Mouse (Mus musculus): ENCODE data around the gene Slc17a4. TPM values are rescaled to one million over a fixed set of nuclear protein-coding genes. Genes with fewer than 3 reads are reported as not detected.

Slc17a4 gene
- not detected for total RNA-seq (2022)

DNA sequence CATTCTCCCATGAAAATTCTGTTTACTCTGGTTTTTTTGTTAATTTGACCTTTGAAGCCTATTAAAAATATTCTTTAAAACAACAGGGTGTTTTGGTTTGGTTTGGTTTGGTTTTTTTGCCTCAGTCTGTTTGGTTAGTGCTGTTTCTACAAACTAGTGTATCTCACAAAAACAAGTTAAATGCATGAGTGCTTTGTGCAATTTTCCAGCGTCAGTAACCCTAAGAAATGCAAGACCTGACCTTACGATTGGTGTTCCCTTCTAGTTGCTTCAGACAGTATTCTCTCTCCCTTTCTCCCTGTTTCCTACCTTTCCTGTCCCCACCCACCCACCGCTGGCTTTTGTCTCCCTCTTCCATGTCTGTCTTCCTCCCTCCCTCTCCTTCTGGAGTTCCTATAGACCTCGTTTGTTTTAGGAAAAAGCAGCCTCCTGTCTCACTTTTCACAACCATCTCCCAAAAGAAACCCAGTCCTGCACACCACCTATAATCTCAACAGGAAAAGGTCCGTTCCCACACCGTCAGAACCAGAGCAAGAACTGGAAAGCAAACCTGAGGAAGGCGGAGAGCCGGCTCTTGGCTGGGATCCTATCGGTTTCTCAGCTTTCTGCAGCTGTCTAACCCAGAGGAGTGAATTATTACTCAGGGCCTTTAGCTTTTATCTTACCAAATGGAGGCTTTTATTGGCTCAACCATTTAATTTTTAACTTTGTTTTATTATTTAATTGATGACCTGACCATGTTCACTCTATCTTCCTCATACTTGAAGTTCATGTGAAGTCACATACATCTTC is at the start of gene Slc17a4:
Gene Slc17a4, minus strand, starts transcription at position 634 of the 792 bp plus-strand sequence.
- DNase-seq (ENCODE audit: low spot score in 2 of 2), result no peak

DNA sequence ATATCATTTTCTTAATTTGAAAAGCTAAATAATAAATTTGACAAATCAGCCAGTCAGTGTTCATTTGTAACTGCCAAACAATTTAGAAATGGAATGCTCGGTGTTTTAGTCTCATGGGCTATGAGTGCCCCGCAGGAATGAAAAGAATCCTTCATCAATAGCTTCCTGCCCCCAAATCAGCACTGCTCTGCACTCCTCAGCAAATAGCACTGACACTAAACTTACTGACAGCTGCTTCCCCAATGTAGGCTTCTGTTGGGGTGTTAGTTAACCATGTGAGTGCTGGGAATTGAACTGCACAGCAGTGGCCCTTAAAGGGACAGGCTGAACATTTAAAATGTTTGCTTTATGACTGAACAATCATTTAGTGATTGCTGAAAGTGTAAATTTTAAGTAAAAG is 45.0 kb upstream of the Slc17a4 start:
- no peak for DNase-seq (ENCODE audit: low spot score in 2 of 2)

DNA sequence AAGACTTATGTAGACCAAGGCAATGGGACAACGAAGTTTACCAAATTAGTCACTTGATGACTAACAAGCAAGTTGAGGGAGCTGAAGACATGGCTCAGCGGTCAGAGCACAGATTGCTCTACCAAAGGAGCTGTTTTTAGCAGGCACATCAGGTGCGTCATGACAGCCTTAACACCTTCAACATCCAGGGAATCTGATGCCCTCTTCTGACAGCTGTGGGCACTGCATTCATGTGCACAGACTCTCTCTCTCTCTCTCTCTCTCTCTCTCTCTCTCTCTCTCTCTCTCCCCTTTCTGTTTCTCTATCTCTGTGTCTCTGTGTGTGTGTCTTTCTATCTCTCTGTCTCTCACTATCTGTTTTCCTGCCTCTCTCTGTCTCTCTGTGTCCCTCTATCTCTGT is 36.1 kb upstream of the Slc17a4 start:
- DNase-seq (ENCODE audit: low spot score in 2 of 2), result no peak

DNA sequence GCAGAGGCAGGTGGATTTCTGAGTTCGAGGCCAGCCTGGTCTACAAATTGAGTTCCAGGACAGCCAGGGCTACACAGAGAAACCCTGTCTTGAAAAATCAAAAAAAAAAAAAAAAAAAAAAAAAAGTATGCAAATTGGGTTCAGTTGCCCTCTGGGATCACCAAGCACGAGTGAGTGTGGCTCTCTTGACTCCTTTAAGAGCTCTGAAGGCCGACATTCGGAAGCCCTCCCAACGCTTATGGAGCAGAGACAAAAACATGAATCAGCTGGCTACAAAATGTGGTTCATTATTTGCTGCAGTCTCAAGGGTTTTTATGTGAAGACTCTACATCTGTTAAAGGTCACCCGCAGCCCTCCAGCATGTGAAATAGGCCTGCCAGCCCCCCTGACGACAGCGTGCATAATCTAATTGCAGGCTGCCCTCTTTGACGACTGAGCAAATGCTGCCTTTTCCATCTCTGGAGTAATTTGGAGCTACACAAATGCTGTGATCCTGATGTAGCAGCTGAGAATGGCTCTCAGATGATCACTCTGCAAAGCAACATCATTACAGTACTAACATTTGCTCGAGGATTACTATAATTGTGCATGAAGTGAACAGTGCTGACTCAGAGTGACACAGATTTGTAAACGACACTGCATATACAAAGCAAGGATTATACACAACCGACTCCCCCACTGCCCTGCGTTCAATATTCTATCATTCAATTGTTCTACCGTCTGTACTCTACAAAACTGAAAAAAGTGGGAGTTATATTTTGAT is 34.9 kb upstream of the Slc17a4 start:
- no peak for DNase-seq (ENCODE audit: low spot score in 2 of 2)

DNA sequence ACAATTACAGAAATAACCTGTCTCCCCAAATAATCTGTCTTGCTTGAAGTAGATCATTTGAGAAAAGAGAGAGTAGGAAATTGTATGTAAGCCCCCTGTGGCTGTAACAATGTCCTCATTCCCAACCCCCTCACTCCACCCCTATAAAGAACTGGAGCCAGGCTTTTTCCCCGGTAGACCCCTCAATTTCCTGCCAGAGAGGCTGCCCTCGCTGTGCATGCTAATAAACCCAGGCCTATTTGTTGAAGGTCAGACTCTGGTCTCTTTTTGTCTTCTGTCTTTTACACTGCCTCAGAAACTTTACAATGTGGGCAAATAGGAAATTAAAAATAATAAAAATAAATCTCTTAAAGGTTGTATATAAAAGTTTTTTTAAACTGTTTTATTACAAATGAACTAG is 31.4 kb upstream of the Slc17a4 start:
- DNase-seq (ENCODE audit: low spot score in 2 of 2), result no peak

DNA sequence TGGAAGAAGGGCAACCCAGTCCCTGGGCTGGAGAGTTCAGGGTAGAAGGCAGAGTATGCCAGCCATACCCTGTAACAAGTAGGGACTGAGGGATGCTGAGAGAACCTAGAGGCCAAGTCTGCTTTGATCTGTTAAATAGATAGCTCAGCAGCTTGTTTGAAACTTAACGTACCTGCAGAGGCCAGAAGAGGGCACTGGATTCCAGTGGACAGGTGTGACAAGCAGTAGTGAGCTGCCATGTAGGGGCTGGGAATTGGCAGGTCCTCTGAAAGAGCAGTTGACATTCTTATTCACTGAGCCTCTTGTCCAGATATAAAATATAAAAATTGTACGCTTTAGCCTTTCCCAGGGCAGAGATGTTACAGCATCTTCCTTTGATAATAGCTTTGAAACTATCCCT is 28.1 kb upstream of the Slc17a4 start:
- DNase-seq (ENCODE audit: low spot score in 2 of 2), result no peak

DNA sequence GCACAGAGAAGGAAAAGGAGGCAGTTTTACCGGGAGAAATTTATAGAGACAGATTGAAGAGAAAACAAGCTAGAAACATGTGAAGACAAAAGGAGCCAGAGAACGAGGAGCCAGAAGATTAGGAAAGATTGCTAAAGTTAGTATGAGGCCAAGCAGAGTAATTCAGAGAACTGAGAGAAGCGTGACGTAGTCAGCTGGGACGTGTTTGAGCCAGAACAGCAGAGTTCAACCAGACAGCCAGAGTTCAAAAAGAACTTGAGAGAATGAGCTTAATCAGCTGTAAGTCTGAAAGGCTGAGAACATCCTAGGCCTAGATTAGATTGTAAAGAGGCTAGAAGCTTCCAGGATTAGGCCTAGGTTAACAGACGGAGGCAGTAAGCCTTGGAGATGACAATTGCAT is 25.5 kb upstream of the Slc17a4 start:
- DNase-seq (ENCODE audit: low spot score in 2 of 2), result no peak

DNA sequence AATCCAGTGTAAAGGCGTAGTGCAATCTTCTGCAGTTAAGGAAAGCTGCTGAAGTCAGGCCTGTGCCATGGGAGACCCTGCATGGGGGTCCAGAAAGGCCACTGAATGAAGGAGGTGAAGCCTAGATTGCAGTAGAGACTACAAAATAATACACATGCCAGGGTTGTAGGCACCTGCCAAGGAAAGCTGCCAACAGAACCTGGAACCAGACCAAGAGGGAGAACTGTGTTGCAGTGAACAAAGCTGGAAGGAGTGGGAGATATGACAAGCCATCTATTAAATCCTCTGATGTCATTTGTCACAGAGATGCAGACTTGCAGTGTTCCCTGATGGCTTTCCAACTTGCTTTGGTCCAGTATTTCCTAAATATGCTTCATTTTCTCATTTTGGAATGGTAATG is 23.9 kb upstream of the Slc17a4 start:
- DNase-seq (ENCODE audit: low spot score in 2 of 2), result no peak

DNA sequence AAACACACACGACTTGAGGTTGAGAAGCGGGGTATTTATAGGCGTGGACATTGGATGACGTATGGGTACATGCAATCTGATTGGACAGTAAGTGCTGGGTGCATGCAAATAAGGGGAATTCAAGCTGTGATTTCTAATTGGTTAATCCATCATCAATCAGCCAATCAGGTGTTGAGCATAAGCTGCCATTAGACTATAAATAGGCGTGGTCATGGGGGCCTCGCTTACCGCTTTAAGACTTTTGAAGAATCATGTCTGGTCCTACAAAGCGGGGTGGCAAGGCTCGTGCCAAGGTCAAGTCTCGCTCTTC is 19.4 kb upstream of the Slc17a4 start, which contains the start of gene Hist1h2aa:
Gene Hist1h2aa, plus strand, starts transcription at position 252 of the 310 bp plus-strand sequence.
- DNase-seq (ENCODE audit: low spot score in 2 of 2), result no peak

DNA sequence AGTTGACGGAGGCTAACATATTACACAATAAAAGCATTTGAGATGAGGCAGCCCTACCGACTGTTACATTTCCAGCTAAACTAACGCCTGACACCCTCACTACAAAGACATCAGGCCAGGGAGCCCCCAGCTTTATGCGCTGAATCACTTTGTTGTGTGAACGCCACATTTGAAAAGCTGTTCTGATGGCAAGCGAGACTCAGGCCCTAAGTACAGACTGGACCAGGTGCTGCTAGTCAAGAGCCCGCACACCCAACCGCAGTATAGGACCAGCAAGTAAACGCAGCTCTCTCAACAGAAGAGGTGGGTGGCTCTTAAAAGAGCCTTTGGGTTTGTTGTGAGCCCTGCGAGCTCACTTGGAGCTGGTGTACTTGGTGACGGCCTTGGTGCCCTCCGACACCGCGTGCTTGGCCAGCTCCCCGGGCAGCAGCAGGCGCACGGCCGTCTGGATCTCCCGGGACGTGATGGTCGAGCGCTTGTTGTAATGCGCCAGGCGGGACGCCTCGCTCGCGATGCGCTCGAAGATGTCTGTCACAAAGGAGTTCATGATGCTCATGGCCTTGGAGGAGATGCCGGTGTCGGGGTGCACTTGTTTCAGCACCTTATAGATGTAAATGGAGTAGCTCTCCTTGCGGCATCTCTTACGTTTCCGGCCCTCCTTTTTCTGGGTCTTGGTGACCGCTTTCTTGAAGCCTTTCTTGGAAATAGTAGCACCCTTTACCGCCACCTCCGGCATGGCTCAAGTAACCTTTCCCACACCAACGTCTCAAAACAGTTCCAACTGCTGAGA is 18.8 kb upstream of the Slc17a4 start, which contains the start of gene Hist1h2ba:
Gene Hist1h2ba, minus strand, starts transcription at position 736 of the 790 bp plus-strand sequence.
- no peak for DNase-seq (ENCODE audit: low spot score in 2 of 2)

DNA sequence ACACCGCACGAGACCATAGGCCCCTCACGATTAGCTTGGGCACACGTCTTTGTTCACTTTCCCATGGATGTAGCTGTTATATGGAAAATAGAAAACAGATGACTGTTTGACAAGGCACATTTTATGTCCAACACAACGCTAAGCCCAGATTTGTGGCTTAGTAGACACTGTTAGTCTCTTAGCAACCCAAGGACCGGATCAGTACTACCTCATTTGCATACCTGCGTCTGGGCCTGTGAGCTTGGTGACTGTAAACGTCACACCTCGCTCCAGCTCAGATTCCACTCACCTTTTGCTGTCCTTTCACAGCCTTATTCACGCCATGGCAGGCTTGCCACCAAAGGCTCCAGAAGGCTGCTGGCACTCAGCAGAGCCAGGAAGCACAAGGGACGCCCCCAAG is 16.1 kb upstream of the Slc17a4 start:
- no peak for DNase-seq (ENCODE audit: low spot score in 2 of 2)

DNA sequence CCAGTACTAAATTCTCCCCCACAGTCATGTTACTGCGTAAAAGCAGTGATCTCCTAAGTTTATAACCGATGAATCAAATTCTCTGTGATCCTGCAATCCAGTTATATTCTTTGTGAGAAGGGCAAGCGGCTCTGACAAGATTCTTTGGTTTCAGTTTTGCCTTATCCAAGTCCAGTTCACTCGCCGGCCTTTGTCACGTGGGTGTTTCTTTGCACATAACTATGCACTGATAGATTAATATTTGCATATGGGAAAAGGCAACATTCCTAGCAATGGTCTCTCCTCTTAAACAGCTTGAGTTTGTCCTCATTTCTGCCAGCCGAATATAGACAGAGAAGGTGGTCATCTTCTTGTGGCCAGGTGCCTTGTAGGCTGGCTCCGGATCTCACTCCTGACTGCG is 15.7 kb upstream of the Slc17a4 start:
- no peak for DNase-seq (ENCODE audit: low spot score in 2 of 2)

DNA sequence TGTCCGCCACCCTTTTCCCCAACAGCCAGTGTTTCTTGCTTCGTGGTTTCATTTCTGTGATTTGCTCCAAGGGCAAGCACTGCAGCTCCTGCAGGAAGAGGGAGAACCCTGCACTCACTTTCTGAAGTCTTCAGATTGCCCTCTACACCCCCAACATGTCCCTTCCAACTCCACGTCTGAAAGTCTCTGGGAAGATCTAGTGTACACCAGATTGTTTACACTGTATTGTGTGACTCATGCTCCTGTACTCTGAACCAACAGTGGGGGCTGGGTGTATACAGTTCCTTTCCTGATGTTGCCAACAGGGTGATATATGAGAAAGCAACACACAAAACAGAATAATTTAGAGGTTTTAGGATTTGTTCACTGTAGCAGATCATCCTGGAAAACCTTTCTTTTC is 13.8 kb upstream of the Slc17a4 start:
- DNase-seq (ENCODE audit: low spot score in 2 of 2), result no peak

DNA sequence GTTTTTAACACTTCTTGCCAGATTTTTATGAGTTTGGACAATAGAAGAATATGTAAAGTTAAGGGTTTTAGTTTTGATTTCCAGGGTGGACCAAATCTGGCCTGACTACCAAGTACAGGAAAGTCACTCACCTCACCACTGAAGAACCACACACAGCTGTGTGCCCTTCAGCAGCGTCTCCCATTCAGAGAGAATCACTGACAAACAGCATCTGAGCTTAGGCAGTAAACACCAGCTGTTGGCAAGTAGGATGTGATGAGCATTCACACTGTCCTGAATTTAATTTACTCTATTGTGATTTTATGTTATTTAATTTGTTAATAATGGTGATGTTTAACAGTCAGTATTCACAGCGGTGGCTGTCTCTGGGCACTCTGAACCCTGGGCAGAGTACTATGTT is 11.0 kb upstream of the Slc17a4 start:
- DNase-seq (ENCODE audit: low spot score in 2 of 2), result no peak

DNA sequence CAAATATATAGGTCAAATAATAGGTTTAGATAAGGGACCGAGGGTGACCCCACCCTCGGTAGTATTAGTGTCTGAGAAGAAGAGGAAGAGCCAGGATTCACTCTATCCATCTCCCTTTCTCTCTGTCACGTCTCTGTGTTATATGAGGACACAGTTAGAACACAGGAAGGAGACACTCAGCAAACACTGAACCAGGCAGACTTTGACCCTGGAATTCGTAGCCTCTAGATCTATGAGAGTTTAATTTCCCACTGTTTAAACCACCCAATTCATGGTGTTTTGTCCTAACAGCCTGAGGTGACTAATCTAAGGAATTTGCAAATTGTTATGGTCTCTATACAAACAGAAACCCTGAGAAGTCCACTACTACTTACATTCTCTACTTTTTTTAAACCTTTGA is 2.9 kb upstream of the Slc17a4 start:
- DNase-seq (ENCODE audit: low spot score in 2 of 2), result no peak

DNA sequence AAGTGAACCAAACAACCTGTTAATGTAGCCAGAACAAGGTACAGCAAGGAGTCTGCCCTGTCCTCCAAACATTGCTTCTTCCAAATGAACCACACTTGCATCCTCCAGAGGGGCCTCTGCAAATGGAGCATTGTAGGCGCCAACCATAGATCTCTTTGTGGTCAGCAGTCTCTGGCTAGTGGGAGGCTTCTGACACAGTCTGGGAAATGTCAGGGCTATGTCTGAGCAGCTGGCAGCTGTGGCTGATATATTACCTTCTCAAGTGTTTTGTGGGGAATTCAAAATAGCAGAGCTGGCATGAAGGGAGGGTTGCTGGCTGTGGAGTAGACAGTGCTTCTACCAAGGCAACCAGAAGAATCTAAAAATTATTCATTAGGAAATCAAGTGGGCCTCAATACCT is 1.3 kb upstream of the Slc17a4 start:
- DNase-seq (ENCODE audit: low spot score in 2 of 2), result no peak

DNA sequence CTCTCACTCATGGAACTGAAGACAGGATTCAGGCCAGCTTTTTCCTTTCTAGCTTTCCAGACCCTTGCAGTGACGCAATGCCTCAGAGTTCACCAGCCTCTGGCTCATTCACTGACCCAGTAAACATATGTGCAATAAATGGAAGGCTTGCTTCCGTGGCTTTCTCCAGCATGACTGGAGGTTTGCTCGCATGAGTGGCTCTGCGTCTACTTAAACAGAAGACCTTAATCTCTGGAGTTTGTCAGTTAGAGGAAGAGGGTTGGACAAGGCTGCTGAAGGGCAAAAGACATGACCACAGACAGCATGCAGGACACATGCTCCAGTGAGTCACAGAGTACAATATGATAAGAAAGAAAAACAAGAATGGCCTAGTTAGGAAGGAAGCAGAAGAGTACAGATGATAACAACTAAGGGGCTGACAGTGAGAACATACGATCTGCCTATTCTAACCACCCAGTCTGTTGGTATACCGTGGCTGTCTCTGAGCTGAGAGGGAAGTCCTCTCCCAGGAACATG is 960 bp downstream of the Slc17a4 start:
- no peak for DNase-seq (ENCODE audit: low spot score in 2 of 2)

DNA sequence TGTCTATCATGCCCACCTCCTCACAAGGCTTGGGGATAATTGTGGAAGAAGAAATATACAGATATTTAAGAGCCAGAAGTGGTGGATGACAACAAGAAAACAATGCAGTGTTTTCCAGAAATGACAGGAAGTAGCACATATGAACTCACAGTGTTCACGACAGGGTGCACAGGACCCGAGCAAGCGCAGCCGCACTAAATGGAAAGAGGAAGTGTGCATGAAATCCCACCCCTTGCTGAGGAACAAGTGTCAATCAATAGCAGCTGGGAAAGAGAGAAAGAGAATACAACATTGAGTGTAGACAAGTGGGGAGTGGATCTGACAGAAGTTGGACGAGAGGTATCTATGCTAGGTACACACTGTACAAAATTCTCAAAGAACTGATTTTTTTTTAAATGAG is 3.5 kb downstream of the Slc17a4 start:
- DNase-seq (ENCODE audit: low spot score in 2 of 2), result no peak

DNA sequence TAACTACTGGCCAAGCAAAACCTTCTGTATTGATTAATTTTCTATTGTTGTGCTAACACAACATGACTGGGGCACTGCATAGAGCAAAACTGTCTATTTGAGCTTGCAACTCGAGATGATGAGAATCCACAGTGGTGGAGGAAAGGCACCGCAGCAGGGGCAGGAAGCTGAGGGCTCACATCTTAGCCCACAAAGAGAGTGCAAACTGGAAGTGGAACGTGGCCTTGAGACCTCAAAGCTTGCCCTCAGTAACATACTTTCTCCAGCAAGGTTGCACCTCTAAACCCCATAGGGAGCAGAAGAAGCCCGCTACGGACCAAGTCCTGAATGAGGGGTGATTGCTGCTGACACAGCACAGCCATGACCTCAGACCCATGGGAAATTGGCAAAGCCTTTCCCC is 4.7 kb downstream of the Slc17a4 start:
- DNase-seq (ENCODE audit: low spot score in 2 of 2), result no peak

DNA sequence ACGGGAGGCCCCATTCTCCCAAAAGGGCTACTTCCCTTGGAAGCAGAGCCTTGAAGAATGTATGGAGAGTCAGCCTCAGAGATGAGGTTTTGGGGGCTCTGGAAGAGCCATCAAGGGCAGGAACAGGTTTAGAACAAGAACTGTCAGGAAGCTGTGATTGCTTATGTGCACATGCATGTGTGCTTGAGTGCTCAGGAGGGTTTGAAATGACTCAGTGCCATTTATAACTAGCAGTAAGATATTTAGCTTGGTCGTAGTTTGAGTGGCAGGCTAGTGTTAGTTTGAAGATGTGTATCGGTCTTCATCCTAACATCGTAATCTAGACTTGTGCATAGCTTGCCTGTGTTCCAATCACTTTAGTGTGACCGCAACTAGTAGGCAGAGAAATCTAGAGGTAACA is 7.9 kb downstream of the Slc17a4 start:
- DNase-seq (ENCODE audit: low spot score in 2 of 2), result no peak

DNA sequence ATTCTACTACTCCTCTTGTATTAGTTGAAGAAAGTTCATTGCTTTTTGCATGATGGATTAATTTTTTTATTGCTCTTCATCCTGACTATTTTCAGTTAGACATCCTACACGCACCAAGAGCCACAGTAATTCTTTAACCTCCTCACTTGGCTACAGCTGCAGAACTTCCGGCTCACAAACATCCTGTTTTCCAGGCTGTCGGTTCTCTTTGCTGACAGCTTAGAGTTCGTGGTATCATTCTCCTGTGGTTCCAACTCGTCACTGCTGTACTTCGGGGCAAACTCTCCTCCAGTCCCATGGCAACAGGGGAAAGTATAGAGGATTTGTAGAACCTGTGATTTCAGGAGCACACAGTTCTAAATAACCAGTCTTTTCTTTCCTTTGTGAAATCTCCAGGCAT is 16.6 kb downstream of the Slc17a4 start:
- DNase-seq (ENCODE audit: low spot score in 2 of 2), result no peak

DNA sequence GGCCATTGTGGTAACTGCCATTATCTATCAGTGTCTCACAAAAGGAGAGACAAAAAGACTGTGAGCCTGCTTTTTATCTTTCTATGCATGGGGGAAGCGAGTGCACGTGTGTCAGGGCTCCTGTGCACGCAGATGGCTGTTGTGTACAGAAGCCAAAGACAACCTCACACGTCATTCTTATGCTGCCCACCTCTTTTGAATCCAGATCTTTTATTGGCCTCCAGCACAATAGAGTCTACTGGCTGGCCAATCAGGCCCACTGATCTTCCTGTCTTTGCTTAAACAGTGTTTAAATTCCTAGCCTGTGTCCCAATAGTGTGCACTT is 21.6 kb downstream of the Slc17a4 start:
- DNase-seq (ENCODE audit: low spot score in 2 of 2), result no peak
